Mouse (Mus musculus): ENCODE results near the gene Entpd6. TPM values are rescaled to one million over a fixed set of nuclear protein-coding genes. Genes with fewer than 3 reads are reported as not detected.

Entpd6 gene
- polyA plus RNA-seq (2012; rRNA removed; ENCODE audit: low replicate concordance): 20.6 and 22.3 TPM in 2 replicates

DNA sequence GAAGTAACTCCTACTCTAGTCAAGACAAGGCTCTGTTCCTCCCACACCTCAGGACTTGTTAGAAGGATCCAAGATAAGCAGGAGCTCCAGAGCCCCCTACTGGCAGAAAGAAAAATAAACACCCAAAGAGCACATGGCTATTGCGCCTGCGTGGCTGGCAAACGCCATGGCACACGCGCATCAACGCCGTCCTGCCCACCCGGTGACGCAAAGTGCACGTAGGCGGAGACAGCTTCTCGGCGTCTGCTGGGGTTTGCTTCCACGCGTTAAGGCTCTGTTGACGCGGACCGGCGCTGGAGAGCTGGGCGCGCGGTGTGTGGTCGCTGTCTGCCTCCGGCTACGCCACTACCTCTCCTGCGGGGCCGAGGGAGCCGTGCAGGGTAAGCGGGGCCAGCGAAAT is at the start of gene Entpd6:
Gene Entpd6 (plus strand): TSS at position 189 of the 400 bp plus-strand sequence.

DNA sequence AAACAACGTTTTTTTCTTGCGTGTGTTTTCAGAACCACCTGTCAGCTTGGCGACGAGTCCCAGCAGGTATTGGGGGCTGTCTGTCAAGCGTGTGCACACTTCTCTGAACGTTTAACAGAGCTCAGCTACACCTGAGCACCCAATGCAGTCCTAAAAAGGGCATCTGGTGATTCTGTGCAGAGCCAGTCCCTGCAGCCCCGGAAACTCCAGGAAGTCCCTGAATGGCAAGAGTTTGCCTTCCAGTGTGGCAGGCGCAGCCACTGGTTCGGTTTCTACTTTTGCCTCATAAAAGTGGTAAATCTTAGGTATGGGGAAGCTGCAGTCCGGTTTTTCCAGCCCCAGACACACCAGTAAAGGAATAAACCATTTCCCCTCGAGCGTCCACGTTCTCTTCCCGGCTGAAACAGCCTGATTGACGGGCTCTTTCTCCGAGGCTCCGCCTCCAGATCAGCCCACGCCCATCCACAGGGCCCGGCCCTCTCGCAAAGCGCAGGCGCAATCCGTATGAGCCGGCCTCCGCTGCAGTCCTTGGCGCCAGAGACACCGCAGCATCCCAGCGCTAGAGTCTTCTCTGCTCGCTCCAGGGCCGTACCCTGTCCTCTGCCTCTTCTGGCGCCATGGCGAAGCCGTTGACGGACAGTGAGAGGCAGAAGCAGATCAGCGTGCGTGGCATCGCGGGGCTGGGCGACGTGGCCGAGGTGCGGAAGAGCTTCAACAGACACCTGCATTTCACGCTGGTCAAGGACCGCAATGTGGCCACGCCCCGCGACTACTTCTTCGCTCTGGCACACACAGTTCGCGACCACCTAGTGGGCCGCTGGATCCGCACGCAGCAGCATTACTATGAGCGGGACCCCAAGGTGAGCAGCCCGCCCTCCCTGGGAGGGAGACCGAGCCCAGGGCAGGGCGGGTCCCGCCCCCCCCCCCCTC is 37.7 kb downstream of the Entpd6 start, which contains the start of gene Pygb:
Gene Pygb (plus strand): TSS at position 485 of the 930 bp plus-strand sequence.

Other genes with a start within 250 kb of the Entpd6 start
- gene Cst7, start 178.6 kb upstream of the Entpd6 start, polyA plus RNA-seq (2012; rRNA removed; ENCODE audit: low replicate concordance): 0.96 and 5.5 TPM in 2 replicates
- gene Apmap, start 140.5 kb upstream of the Entpd6 start, polyA plus RNA-seq (2012; rRNA removed; ENCODE audit: low replicate concordance): 13.1 and 29.8 TPM in 2 replicates
- gene Acss1, start 80.5 kb upstream of the Entpd6 start, polyA plus RNA-seq (2012; rRNA removed; ENCODE audit: low replicate concordance): 75.3 and 174 TPM in 2 replicates
- gene Vsx1, start 59.7 kb upstream of the Entpd6 start, polyA plus RNA-seq (2012; rRNA removed; ENCODE audit: low replicate concordance): not detected in 2 replicates
- 15.2 and 21.1 TPM in 2 replicates for gene Pygb, start 37.7 kb downstream of the Entpd6 start, polyA plus RNA-seq (2012; rRNA removed; ENCODE audit: low replicate concordance)
- 37.9 and 106 TPM in 2 replicates for gene Abhd12, start 155.7 kb downstream of the Entpd6 start, polyA plus RNA-seq (2012; rRNA removed; ENCODE audit: low replicate concordance)
- gene Gins1, start 156.4 kb downstream of the Entpd6 start, polyA plus RNA-seq (2012; rRNA removed; ENCODE audit: low replicate concordance): 0.74 and 1.1 TPM in 2 replicates